Mouse (Mus musculus) midbrain, embryonic 14.5 days (tissue): ENCODE results near the gene Krt15. TPM values are rescaled to one million over a fixed set of nuclear protein-coding genes. Genes with fewer than 3 reads are reported as not detected.

Source experiments
- ATAC-seq: fragments of 200-750 bp; cut with Nextera tagmentation; 2 replicates; pipeline ENCODE4 v1.8.0; 2017; ENCODE audit warnings: moderate number of reproducible peaks, moderate library complexity; ENCODE audit not compliant: low FRiP score, low TSS enrichment
- DNase-seq: peaks from one replicate; pipeline ENCODE4 v3.0.0-alpha.2; 2015
- H3K27ac ChIP-seq: fragments of 300-500 bp; sonication (generic); replicated peaks from 2 replicates; pipeline ENCODE4 v1.5.1; 2014; ENCODE audit warnings: mild to moderate bottlenecking, low read depth, low read length, moderate library complexity
- H3K27me3 ChIP-seq: fragments of 300-500 bp; sonication (generic); 2 replicates; pipeline ENCODE4 v1.6.1; 2014; ENCODE audit warnings: low read length, control low read depth, mixed read lengths; ENCODE audit not compliant: control insufficient read depth, insufficient read depth
- H3K36me3 ChIP-seq: fragments of 300-500 bp; sonication (generic); 2 replicates; pipeline ENCODE4 v1.6.1; 2014; ENCODE audit warnings: low read length, control low read depth; ENCODE audit not compliant: control insufficient read depth, insufficient read depth
- H3K4me1 ChIP-seq: fragments of 300-500 bp; sonication (generic); 2 replicates; pipeline ENCODE4 v1.6.1; 2014; ENCODE audit warnings: mild to moderate bottlenecking, antibody characterized with exemption, low read length, control low read depth; ENCODE audit not compliant: control insufficient read depth, insufficient read depth
- H3K4me2 ChIP-seq: fragments of 300-500 bp; sonication (generic); 2 replicates; pipeline ENCODE4 v1.6.1; 2014; ENCODE audit warnings: mild to moderate bottlenecking, low read length, moderate library complexity
- H3K4me3 ChIP-seq: fragments of 300-500 bp; sonication (generic); replicated peaks from 2 replicates; pipeline ENCODE4 v1.5.1; 2014; ENCODE audit warnings: low read depth, low read length
- H3K9ac ChIP-seq: fragments of 300-500 bp; sonication (generic); replicated peaks from 2 replicates; pipeline ENCODE4 v1.6.1; 2014; ENCODE audit warnings: mild to moderate bottlenecking, low read length, moderate library complexity
- H3K9me3 ChIP-seq: fragments of 300-500 bp; sonication (generic); 2 replicates; pipeline ENCODE4 v1.6.1; 2016; ENCODE audit warnings: low read length, control low read depth, mixed read lengths; ENCODE audit not compliant: control insufficient read depth
- WGBS: fragments of 180-500 bp; shearing (Covaris S2); extraction: QIAGEN DNeasy Blood & Tissue Kit; methylation state at CpG from one replicate; pipeline ENCODE4 v1.1.7; 2014; 5-methylcytosine and 5-hydroxymethylcytosine counted together
- polyA plus RNA-seq: library from polyadenylated mRNA; unstranded; fragments of >200 nt; fragmentation: Nextera tagmentation; extraction: Ambion mirVana; gene quantifications from 2 replicates; pipeline ENCODE4 v1.2.1, GENCODE M21; 2014

Gene Krt15
- polyA plus RNA-seq, 1 experiment from 2014 or later: not detected

DNA sequence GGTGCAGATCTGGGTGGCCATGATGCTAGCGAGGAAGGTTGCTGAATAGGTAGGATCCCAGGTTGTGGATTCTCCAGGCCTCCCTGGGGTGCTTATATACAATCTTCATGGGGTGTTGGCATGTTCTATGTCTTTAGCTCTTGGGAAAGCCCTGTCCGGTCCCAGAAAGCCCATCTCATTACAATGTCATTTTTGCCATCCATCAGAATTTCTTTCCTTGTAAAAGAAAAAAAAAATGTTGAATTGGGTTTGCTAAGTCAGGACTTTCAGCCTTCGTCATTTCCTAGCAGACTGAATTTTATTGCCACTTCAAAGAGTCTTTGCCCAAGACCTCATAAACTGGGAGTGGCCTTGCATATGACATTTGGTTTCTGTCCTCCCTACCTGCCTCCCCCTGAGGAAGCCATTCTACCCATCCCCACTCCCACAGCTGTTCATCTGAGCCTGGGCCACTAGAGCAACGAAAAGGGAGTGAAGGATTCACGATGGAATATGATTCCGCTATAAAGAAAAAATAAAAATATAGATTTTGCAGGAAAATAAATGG is 30.1 kb downstream of the Krt15 start, which contains the start of gene Krt36:
TSS of gene Krt36 (minus strand) at position 51 of the 547 bp plus-strand sequence.
- Histone ChIP-seq H3K9me3 (no peaks in the 10 kb centered on the region), H3K4me1 (no peaks in the 10 kb centered on the region), H3K9ac (no peak within 1 kb of the TSS), H3K4me2 (no peak within 1 kb of the TSS), H3K27ac (no peak within 1 kb of the TSS), H3K4me3 (no peak within 1 kb of the TSS), H3K36me3 (no peaks in the 10 kb centered on the region), H3K27me3 (no peaks in the 10 kb centered on the region)
- 91% methylated on average over 6 of the region's 6 CpGs for WGBS
- no peak for ATAC-seq
- DNase-seq: no peak

DNA sequence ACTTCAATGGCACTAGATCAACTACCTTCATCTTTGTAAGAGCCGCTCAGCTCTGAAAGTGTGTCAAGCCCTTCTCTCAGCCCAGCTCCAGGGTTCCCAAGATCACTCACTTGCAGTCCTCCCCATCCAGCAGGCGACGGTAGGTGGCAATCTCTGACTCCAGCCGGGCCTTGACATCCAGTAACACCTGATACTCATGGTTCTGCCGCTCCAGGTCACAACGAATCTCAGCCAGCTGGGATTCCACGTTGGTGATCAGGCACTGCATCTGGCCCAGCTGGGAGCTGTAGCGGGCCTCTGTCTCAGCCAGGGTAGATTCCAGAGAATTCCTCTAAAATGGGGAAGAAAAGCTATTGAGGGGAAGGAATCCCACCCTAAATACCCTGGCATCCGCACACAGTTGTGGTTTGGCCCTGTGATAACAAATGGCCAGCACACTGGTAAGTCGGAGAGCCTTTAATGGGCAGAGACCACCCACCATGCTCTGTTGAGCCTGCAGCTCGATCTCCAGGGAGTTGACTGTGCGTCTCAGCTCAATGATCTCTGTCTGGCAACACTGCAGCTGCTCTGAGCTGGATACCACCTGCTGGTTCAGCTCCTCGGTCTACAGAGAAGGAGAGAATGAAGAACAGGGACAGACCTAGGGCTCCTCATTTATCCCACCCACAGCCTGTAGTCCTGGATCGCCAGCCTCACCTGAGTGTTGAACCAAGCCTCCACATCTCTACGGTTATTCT is 32.9 kb downstream of the Krt15 start:
- H3K27ac ChIP-seq: no peak overlapping the region
- DNase-seq (peak; percentile 2), ATAC-seq (no peak)
- H3K9ac ChIP-seq: no peak overlapping the region
- H3K27me3 ChIP-seq: no peaks in the 10 kb centered on the region
- WGBS: 61% methylated on average over 15 of the region's 15 CpGs
- H3K9me3 ChIP-seq: no peaks in the 10 kb centered on the region
- H3K4me3 ChIP-seq: no peak overlapping the region
- H3K4me2 ChIP-seq: no peak overlapping the region
- no peaks in the 10 kb centered on the region for H3K36me3 ChIP-seq
- H3K4me1 ChIP-seq: no peaks in the 10 kb centered on the region

GRCm38 (mm10) chr11:100100391-100100790 is 35.3 kb downstream of the Krt15 start:
- Histone ChIP-seq H3K27ac (no peak overlapping the region), H3K9ac (no peak overlapping the region), H3K27me3 (no peaks in the 10 kb centered on the region), H3K9me3 (no peaks in the 10 kb centered on the region), H3K36me3 (no peaks in the 10 kb centered on the region), H3K4me1 (no peaks in the 10 kb centered on the region), H3K4me2 (no peak overlapping the region), H3K4me3 (no peak overlapping the region)
- ATAC-seq (no peak), DNase-seq (no peak)
- 86% methylated on average over 4 of the region's 4 CpGs for WGBS

GRCm38 (mm10) chr11:100097819-100098218 is 37.9 kb downstream of the Krt15 start:
- H3K9ac ChIP-seq: no peak overlapping the region
- H3K9me3 ChIP-seq: no peaks in the 10 kb centered on the region
- H3K36me3 ChIP-seq: no peaks in the 10 kb centered on the region
- no peak overlapping the region for H3K4me2 ChIP-seq
- no peaks in the 10 kb centered on the region for H3K27me3 ChIP-seq
- 73% methylated on average over 9 of the region's 9 CpGs for WGBS
- H3K4me1 ChIP-seq: no peaks in the 10 kb centered on the region
- H3K4me3 ChIP-seq: no peak overlapping the region
- no peak overlapping the region for H3K27ac ChIP-seq
- no peak for DNase-seq
- no peak for ATAC-seq

DNA sequence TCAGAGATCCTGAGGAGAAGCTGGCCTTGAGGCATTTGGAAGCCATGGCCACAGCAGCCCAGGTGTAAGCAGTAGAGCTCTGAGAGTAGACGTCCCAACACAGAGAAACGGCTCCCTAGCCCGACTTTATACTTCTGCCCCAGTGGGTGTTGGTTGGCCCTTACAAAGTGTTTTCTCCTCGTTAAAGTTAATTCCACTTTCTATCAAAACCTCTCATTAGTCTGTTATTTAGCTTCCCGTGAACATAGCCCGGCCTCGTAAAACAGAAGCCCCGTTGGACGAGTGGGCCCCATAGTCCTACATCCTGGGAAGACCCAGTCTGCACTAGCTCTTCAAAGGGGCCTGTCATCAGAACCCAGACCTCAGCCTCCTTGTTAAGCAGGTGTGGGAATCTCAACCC is 39.6 kb downstream of the Krt15 start, which contains the start of gene Krt35:
TSS of gene Krt35 (minus strand) at position 101 of the 400 bp plus-strand sequence.
- DNase-seq: no peak
- Histone ChIP-seq H3K9me3 (no peaks in the 10 kb centered on the region), H3K4me1 (no peaks in the 10 kb centered on the region), H3K27me3 (no peaks in the 10 kb centered on the region), H3K9ac (no peak within 1 kb of the TSS), H3K4me3 (no peak within 1 kb of the TSS), H3K36me3 (no peaks in the 10 kb centered on the region), H3K27ac (no peak within 1 kb of the TSS), H3K4me2 (no peak within 1 kb of the TSS)
- 92% methylated on average over 9 of the region's 9 CpGs for WGBS
- ATAC-seq: no peak

DNA sequence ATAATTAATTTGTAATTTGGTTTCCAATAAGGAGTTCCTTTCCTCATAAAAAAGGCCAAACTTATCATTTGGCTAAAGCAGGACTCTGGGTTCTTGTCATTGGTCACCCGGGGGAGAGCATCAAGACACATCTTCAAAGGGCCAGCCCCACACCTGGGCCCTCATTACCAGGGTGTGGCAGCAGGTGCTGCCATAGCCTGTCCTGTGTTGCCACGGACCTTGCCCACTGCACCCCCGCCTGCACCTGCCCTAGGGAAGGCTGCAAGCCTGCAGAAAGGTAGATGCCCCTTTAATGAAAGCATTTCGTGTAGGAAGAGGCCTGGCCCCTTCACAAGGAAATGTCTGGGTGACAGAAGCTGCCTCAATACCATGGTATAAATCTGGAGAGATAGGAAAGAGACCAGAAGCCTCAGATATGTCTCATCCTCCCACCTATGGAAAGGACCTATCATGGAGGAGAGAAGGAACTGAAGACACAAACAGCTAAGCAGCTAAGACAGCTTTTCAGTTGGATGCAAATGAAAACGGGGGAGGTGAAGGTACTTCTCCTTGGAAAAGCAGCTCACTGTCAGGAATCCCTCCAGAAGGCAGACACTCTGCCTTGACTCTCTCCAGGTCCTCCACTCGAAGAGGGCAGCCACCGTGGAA is 47.2 kb downstream of the Krt15 start:
- H3K4me1 ChIP-seq: no peaks in the 10 kb centered on the region
- no peak overlapping the region for H3K27ac ChIP-seq
- no peak overlapping the region for H3K4me3 ChIP-seq
- no peaks in the 10 kb centered on the region for H3K36me3 ChIP-seq
- no peak overlapping the region for H3K9ac ChIP-seq
- DNase-seq (no peak), ATAC-seq (no peak)
- WGBS: 68% methylated on average over 7 of the region's 7 CpGs
- no peak overlapping the region for H3K4me2 ChIP-seq
- no peaks in the 10 kb centered on the region for H3K27me3 ChIP-seq
- no peaks in the 10 kb centered on the region for H3K9me3 ChIP-seq

GRCm38 (mm10) chr11:100087861-100088260 is 47.9 kb downstream of the Krt15 start, which contains the start of gene Krt32:
Krt32 (minus strand) TSS chr11:100088226.
- Histone ChIP-seq H3K9ac (no peak within 1 kb of the TSS), H3K4me2 (no peak within 1 kb of the TSS), H3K4me3 (no peak within 1 kb of the TSS), H3K27ac (no peak within 1 kb of the TSS), H3K4me1 (no peaks in the 10 kb centered on the region), H3K36me3 (no peaks in the 10 kb centered on the region), H3K9me3 (no peaks in the 10 kb centered on the region), H3K27me3 (no peaks in the 10 kb centered on the region)
- ATAC-seq: no peak
- WGBS: 96% methylated on average over 10 of the region's 10 CpGs
- DNase-seq: no peak
